Mouse (Mus musculus): Measurements from ENCODE around the gene Pepd. TPM values are rescaled to one million over a fixed set of nuclear protein-coding genes. Genes with fewer than 3 reads are reported as not detected.

The Pepd gene
- polyA plus RNA-seq, 1 experiment from 2014 or later: 58.4 TPM

- Histone ChIP-seq H3K9ac (ENCODE audit: low read length) (no peak overlapping the region), H3K4me1 (replicated peaks; ENCODE audit: control insufficient read depth, insufficient read depth, low read length) (peaks cover 7% of the 10 kb centered on the region; the same call in 1 of the 2 replicates), H3K27ac (ENCODE audit: low read depth, low read length) (no peak overlapping the region), H3K4me3 (ENCODE audit: low read depth, low read length) (no peak overlapping the region), H3K36me3 (ENCODE audit: control insufficient read depth, insufficient read depth, low read length) (no peaks in the 10 kb centered on the region; the same call in 1 of the 2 replicates), H3K9me3 (ENCODE audit: control insufficient read depth, low read length) (no peaks in the 10 kb centered on the region), H3K27me3 (ENCODE audit: control insufficient read depth, insufficient read depth, low read length) (no peaks in the 10 kb centered on the region), H3K4me2 (ENCODE audit: low read depth, low read length, severe bottlenecking) (no peak overlapping the region)
- ATAC-seq (replicated peaks; ENCODE audit: low FRiP score) (no peak), DNase-seq (ENCODE audit: low spot score) (no peak)
- 86% methylated on average over 1 of the region's 1 CpGs for WGBS
Observed at GRCm38 (mm10) chr7:35054286-35054685, 142.1 kb downstream of the Pepd start.

- H3K4me1 ChIP-seq (replicated peaks; ENCODE audit: control insufficient read depth, insufficient read depth, low read length): peaks cover 7% of the 10 kb centered on the region; the same call in 1 of the 2 replicates
- ATAC-seq (replicated peaks; ENCODE audit: low FRiP score): no peak
- no peak for DNase-seq (ENCODE audit: low spot score)
- 71% methylated on average over 2 of the region's 2 CpGs for WGBS
- no peaks in the 10 kb centered on the region for H3K9me3 ChIP-seq (ENCODE audit: control insufficient read depth, low read length)
- H3K36me3 ChIP-seq (ENCODE audit: control insufficient read depth, insufficient read depth, low read length): no peaks in the 10 kb centered on the region; the same call in 1 of the 2 replicates
- no peaks in the 10 kb centered on the region for H3K27me3 ChIP-seq (ENCODE audit: control insufficient read depth, insufficient read depth, low read length)
- no peak overlapping the region for H3K27ac ChIP-seq (ENCODE audit: low read depth, low read length)
- H3K4me2 ChIP-seq (ENCODE audit: low read depth, low read length, severe bottlenecking): peak overlapping the region; percentile 77
- H3K9ac ChIP-seq (ENCODE audit: low read length): peak overlapping the region; percentile 96
- H3K4me3 ChIP-seq (ENCODE audit: low read depth, low read length): peak overlapping the region; percentile 95
Observed at GRCm38 (mm10) chr7:35054977-35055618, 142.9 kb downstream of the Pepd start.

DNA sequence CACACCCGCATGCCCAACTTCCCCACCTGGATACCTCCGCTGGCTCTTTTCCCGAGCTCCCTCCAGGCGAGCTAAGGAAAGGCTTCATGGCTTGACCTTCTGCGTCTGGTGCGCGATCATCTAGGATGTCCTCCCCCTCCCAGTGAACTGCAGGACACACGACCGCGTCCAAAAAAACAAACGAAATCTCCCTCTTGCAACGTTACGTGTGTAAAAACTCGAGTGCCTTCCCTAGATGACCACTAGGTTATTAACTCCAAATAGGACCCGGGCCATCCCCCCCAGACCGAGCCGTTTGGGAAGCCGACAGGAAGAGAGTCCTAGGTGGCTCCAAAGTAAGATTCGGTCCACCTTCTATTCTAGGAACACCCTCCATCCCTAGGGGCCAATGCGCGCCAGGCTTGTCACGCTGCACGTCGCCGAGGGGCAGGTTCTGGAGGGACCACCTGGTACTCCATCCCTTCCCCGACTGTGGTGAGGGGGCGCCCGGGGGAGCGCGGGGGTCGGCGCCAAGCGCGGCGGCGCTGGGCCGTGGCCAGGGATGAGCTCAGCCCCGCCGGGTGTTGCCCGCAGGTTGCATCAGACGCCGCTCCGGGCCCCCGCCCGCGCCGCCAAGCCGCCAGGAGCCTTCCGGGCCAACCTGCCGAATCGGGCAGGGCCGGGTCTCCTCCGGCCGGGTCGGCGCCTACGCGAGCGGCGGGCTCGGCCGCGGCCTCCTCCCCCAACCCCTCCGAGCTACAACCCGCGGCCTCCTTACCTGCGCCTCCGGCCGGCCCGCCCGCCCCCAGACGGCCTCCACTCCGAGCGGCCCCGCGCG, 143.6 kb downstream of the Pepd start:
- DNase-seq (ENCODE audit: low spot score): no peak
- WGBS: under 1% methylated on average over 70 of the region's 77 CpGs
- H3K36me3 ChIP-seq (ENCODE audit: control insufficient read depth, insufficient read depth, low read length): no peaks in the 10 kb centered on the region
- H3K9me3 ChIP-seq (ENCODE audit: control insufficient read depth, low read length): no peaks in the 10 kb centered on the region
- peak overlapping the region; percentile 95 for H3K4me3 ChIP-seq (ENCODE audit: low read depth, low read length)
- peak overlapping the region; percentile 96 for H3K9ac ChIP-seq (ENCODE audit: low read length)
- H3K27ac ChIP-seq (ENCODE audit: low read depth, low read length): peak overlapping the region; percentile 66
- peaks cover 7% of the 10 kb centered on the region; the same call in 1 of the 2 replicates for H3K4me1 ChIP-seq (replicated peaks; ENCODE audit: control insufficient read depth, insufficient read depth, low read length)
- no peaks in the 10 kb centered on the region for H3K27me3 ChIP-seq (ENCODE audit: control insufficient read depth, insufficient read depth, low read length)
- peak; percentile 89 for ATAC-seq (replicated peaks; ENCODE audit: low FRiP score)
- peak overlapping the region; percentile 77 for H3K4me2 ChIP-seq (ENCODE audit: low read depth, low read length, severe bottlenecking)

DNA sequence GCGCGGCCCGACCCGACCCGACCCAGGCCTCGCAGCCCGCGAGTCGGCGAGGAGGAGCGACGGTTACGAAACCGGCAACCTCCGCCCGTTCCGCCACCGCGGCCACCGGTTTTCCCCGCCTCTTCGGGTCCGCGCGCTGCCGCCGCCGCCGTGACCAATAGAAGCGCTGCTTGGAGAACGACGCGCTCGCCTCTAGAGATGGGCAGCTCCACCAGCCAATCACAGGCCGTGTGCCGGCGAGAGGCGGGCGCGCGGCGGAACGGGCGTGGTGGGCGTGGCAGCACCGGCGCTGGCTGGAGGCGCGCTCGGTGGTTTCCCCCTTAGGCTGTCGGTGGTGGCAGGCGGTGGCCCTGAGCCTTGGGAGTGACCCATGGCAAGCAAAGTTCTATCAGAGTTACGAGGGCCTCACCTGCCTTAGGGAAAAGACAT, 144.3 kb downstream of the Pepd start, which contains the start of gene Cebpg:
Gene Cebpg (minus strand): TSS at position 138 of the 429 bp plus-strand sequence.
- H3K27me3 ChIP-seq (ENCODE audit: control insufficient read depth, insufficient read depth, low read length): no peaks in the 10 kb centered on the region
- peak within 1 kb of the TSS; percentile 95 for H3K4me3 ChIP-seq (ENCODE audit: low read depth, low read length)
- H3K4me1 ChIP-seq (replicated peaks; ENCODE audit: control insufficient read depth, insufficient read depth, low read length): peaks cover 7% of the 10 kb centered on the region; the same call in 1 of the 2 replicates
- H3K4me2 ChIP-seq (ENCODE audit: low read depth, low read length, severe bottlenecking): peak within 1 kb of the TSS; percentile 77
- peak within 1 kb of the TSS; percentile 96 for H3K9ac ChIP-seq (ENCODE audit: low read length)
- ATAC-seq (replicated peaks; ENCODE audit: low FRiP score) (peak; percentile 99), DNase-seq (ENCODE audit: low spot score) (peak; percentile 98)
- H3K9me3 ChIP-seq (ENCODE audit: control insufficient read depth, low read length): no peaks in the 10 kb centered on the region
- no peaks in the 10 kb centered on the region for H3K36me3 ChIP-seq (ENCODE audit: control insufficient read depth, insufficient read depth, low read length)
- peak within 1 kb of the TSS; percentile 66 for H3K27ac ChIP-seq (ENCODE audit: low read depth, low read length)
- under 1% methylated on average over 53 of the region's 53 CpGs for WGBS

- H3K4me1 ChIP-seq (replicated peaks; ENCODE audit: control insufficient read depth, insufficient read depth, low read length): peaks cover 7% of the 10 kb centered on the region; the same call in 1 of the 2 replicates
- H3K4me3 ChIP-seq (ENCODE audit: low read depth, low read length): peak overlapping the region; percentile 95
- peak overlapping the region; percentile 57 for H3K9ac ChIP-seq (ENCODE audit: low read length)
- DNase-seq (ENCODE audit: low spot score): no peak
- H3K9me3 ChIP-seq (ENCODE audit: control insufficient read depth, low read length): no peaks in the 10 kb centered on the region
- H3K36me3 ChIP-seq (ENCODE audit: control insufficient read depth, insufficient read depth, low read length): no peaks in the 10 kb centered on the region
- peak overlapping the region; percentile 77 for H3K4me2 ChIP-seq (ENCODE audit: low read depth, low read length, severe bottlenecking)
- no peaks in the 10 kb centered on the region for H3K27me3 ChIP-seq (ENCODE audit: control insufficient read depth, insufficient read depth, low read length)
- 29% methylated on average over 10 of the region's 10 CpGs for WGBS
- H3K27ac ChIP-seq (ENCODE audit: low read depth, low read length): peak overlapping the region; percentile 0; the same call in 1 of the 2 replicates
- peak; percentile 7; the same call in 1 of the 2 replicates for ATAC-seq (replicated peaks; ENCODE audit: low FRiP score)
Observed at GRCm38 (mm10) chr7:35056999-35057398, 144.8 kb downstream of the Pepd start.

DNA sequence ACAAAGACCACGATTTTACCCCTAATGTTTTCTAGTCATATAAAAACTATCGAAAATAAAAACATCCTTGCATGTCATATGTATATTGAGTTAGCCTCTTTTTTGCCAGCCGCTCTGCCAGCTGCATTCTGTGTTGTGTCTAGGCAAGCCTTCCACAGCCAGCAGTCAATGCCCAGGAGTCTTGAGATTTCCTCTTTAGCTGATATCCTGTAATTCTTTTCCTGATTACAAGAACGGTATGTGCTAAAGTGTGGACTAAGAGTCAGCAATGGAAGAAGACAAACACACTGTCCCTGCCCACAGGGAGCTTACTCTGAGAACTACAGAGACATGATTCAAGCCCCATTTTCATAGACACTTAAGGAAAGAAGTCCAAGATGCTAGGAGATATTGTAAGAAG, 145.4 kb downstream of the Pepd start:
- no peak for ATAC-seq (replicated peaks; ENCODE audit: low FRiP score)
- 86% methylated on average over 4 of the region's 4 CpGs for WGBS
- Histone ChIP-seq H3K9ac (ENCODE audit: low read length) (no peak overlapping the region), H3K9me3 (ENCODE audit: control insufficient read depth, low read length) (no peaks in the 10 kb centered on the region), H3K4me2 (ENCODE audit: low read depth, low read length, severe bottlenecking) (no peak overlapping the region), H3K4me1 (replicated peaks; ENCODE audit: control insufficient read depth, insufficient read depth, low read length) (peaks cover 7% of the 10 kb centered on the region; the same call in 1 of the 2 replicates), H3K36me3 (ENCODE audit: control insufficient read depth, insufficient read depth, low read length) (no peaks in the 10 kb centered on the region), H3K27me3 (ENCODE audit: control insufficient read depth, insufficient read depth, low read length) (no peaks in the 10 kb centered on the region), H3K27ac (ENCODE audit: low read depth, low read length) (no peak overlapping the region), H3K4me3 (ENCODE audit: low read depth, low read length) (no peak overlapping the region)
- no peak for DNase-seq (ENCODE audit: low spot score)

GRCm38 (mm10) chr7:35058329-35058728, 146.2 kb downstream of the Pepd start:
- Histone ChIP-seq H3K27me3 (ENCODE audit: control insufficient read depth, insufficient read depth, low read length) (no peaks in the 10 kb centered on the region), H3K9me3 (ENCODE audit: control insufficient read depth, low read length) (no peaks in the 10 kb centered on the region), H3K4me3 (ENCODE audit: low read depth, low read length) (no peak overlapping the region), H3K4me2 (ENCODE audit: low read depth, low read length, severe bottlenecking) (no peak overlapping the region), H3K9ac (ENCODE audit: low read length) (no peak overlapping the region), H3K27ac (ENCODE audit: low read depth, low read length) (no peak overlapping the region), H3K4me1 (replicated peaks; ENCODE audit: control insufficient read depth, insufficient read depth, low read length) (peaks cover 7% of the 10 kb centered on the region; the same call in 1 of the 2 replicates), H3K36me3 (ENCODE audit: control insufficient read depth, insufficient read depth, low read length) (no peaks in the 10 kb centered on the region)
- DNase-seq (ENCODE audit: low spot score) (no peak), ATAC-seq (replicated peaks; ENCODE audit: low FRiP score) (no peak)
- WGBS: 87% methylated on average over 1 of the region's 1 CpGs

DNA sequence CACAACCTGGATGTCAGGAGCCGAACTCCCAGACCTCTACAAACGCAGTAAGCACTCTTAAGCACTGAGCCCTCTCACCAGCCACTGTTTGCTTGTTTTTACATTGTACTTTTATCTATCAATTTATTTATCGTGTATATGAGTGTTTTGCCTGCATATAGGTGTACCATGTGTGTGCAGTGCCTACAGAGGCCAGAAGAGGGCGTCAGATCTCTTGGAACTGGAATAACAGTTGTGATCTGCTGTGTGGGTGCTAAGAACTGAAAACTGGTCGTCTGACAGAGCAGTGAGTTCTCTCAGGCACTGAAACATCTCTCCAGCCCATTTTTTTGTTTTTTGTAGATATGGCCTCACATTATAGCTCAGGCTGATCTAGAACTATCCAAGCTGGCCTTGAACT, 147.3 kb downstream of the Pepd start:
- Histone ChIP-seq H3K9me3 (ENCODE audit: control insufficient read depth, low read length) (no peaks in the 10 kb centered on the region), H3K4me2 (ENCODE audit: low read depth, low read length, severe bottlenecking) (no peak overlapping the region), H3K27ac (ENCODE audit: low read depth, low read length) (no peak overlapping the region), H3K27me3 (ENCODE audit: control insufficient read depth, insufficient read depth, low read length) (no peaks in the 10 kb centered on the region), H3K36me3 (ENCODE audit: control insufficient read depth, insufficient read depth, low read length) (no peaks in the 10 kb centered on the region), H3K4me3 (ENCODE audit: low read depth, low read length) (no peak overlapping the region), H3K9ac (ENCODE audit: low read length) (no peak overlapping the region), H3K4me1 (replicated peaks; ENCODE audit: control insufficient read depth, insufficient read depth, low read length) (peaks cover 7% of the 10 kb centered on the region; the same call in 1 of the 2 replicates)
- WGBS: 73% methylated on average over 5 of the region's 5 CpGs
- ATAC-seq (replicated peaks; ENCODE audit: low FRiP score) (no peak), DNase-seq (ENCODE audit: low spot score) (no peak)
